Mouse (Mus musculus) embryonic facial prominence, embryonic 12.5 days (tissue): ENCODE measurements around the gene Relt. TPM values are rescaled to one million over a fixed set of nuclear protein-coding genes. Genes with fewer than 3 reads are reported as not detected.

Experiments used
- ATAC-seq: fragments of 200-750 bp; cut with Nextera tagmentation; 2 replicates; pipeline ENCODE4 v1.8.0; 2017; ENCODE audit not compliant: insufficient number of reproducible peaks, insufficient read depth, low FRiP score, low TSS enrichment
- H3K27ac ChIP-seq: fragments of 300-500 bp; sonication (generic); 2 replicates; pipeline ENCODE4 v1.5.1; 2016; ENCODE audit warnings: mild to moderate bottlenecking
- H3K27me3 ChIP-seq: fragments of 300-500 bp; sonication (generic); 2 replicates; pipeline ENCODE4 v1.6.1; 2016; ENCODE audit warnings: mild to moderate bottlenecking, moderate library complexity
- H3K36me3 ChIP-seq: fragments of 300-500 bp; sonication (generic); 2 replicates; pipeline ENCODE4 v1.6.1; 2016; ENCODE audit warnings: mild to moderate bottlenecking
- H3K4me1 ChIP-seq: fragments of 300-500 bp; sonication (generic); 2 replicates; pipeline ENCODE4 v1.6.1; 2016
- H3K4me2 ChIP-seq: fragments of 300-500 bp; sonication (generic); replicated peaks from 2 replicates; pipeline ENCODE4 v1.6.1; 2016; ENCODE audit warnings: mild to moderate bottlenecking, moderate library complexity
- H3K4me3 ChIP-seq: fragments of 300-500 bp; sonication (generic); 2 replicates; pipeline ENCODE4 v1.5.1; 2016; ENCODE audit warnings: mild to moderate bottlenecking
- H3K9ac ChIP-seq: fragments of 300-500 bp; sonication (generic); 2 replicates; pipeline ENCODE4 v1.6.1; 2016; ENCODE audit warnings: mild to moderate bottlenecking, moderate library complexity
- H3K9me3 ChIP-seq: fragments of 300-500 bp; sonication (generic); 2 replicates; pipeline ENCODE4 v1.6.1; 2016; ENCODE audit warnings: mild to moderate bottlenecking, moderate library complexity
- WGBS: fragments of 180-500 bp; shearing (Covaris S2); methylation state at CpG from one replicate; pipeline ENCODE4 v1.1.7; 2016; 5-methylcytosine and 5-hydroxymethylcytosine counted together
- polyA plus RNA-seq: library from polyadenylated mRNA; unstranded; fragments of >200 nt; fragmentation: Nextera tagmentation; extraction: Ambion mirVana; gene quantifications from 2 replicates; pipeline ENCODE4 v1.2.1, GENCODE M21; 2016

The Relt gene
- 3.4 and 4.1 TPM in 2 replicates for polyA plus RNA-seq

- Histone ChIP-seq H3K9me3 (no peaks in the 10 kb centered on the region), H3K9ac (peak within 1 kb of the TSS; percentile 61), H3K4me1 (peaks cover 21% of the 10 kb centered on the region), H3K27me3 (no peaks in the 10 kb centered on the region; the same call in 1 of the 2 replicates), H3K4me2 (peak within 1 kb of the TSS; percentile 98), H3K27ac (peak within 1 kb of the TSS; percentile 43; the same call in 1 of the 2 replicates), H3K36me3 (no peaks in the 10 kb centered on the region), H3K4me3 (peak within 1 kb of the TSS; percentile 70)
- peak; percentile 84 for ATAC-seq
- under 1% methylated on average over 84 of the region's 91 CpGs for WGBS
These were observed at the start of gene Relt for GRCm38 (mm10) chr7:100862828-100863638. Relt (minus strand) TSS chr7:100863446.

- Histone ChIP-seq H3K27ac (peak overlapping the region; percentile 50; the same call in 1 of the 2 replicates), H3K4me2 (no peak overlapping the region), H3K36me3 (peaks cover 33% of the 10 kb centered on the region), H3K27me3 (no peaks in the 10 kb centered on the region), H3K9ac (no peak overlapping the region), H3K4me3 (no peak overlapping the region), H3K4me1 (peaks cover 46% of the 10 kb centered on the region), H3K9me3 (no peaks in the 10 kb centered on the region)
- 48% methylated on average over 9 of the region's 9 CpGs for WGBS
- ATAC-seq, result no peak
These were observed 48.5 kb upstream of the Relt start for GRCm38 (mm10) chr7:100911791-100912190.

DNA sequence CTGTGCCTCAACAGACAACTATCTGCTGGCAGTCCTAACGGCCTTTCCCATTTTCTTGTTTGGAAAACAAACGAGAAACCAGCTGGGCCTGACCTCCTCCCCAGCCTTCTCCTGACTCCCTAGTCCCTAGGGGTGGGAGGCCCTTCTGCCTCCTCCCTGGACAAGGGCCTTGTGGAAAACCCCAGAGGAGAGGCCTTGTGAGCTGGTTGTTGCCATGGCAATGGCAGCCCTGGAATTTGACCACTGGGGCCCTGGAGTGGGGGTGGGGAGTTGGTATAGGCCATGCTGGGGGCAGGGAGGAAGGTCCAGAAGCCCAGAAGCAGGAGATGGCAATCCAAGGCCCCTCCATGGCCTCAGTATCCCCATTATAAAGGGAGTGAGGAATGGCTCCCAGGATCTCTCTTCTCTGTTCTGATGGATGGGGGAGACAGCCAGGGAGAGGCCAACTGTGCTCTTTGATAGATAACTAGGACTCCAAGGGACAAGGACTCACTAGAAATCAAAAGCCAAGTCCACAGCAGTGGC is 48.1 kb upstream of the Relt start:
- no peak for ATAC-seq
- peak overlapping the region; percentile 11; the same call in 1 of the 2 replicates for H3K4me2 ChIP-seq
- peaks cover 45% of the 10 kb centered on the region for H3K4me1 ChIP-seq
- no peaks in the 10 kb centered on the region for H3K27me3 ChIP-seq
- H3K9ac ChIP-seq, result no peak overlapping the region
- no peaks in the 10 kb centered on the region for H3K9me3 ChIP-seq
- 18% methylated on average over 2 of the region's 2 CpGs for WGBS
- H3K36me3 ChIP-seq, result peaks cover 29% of the 10 kb centered on the region
- H3K27ac ChIP-seq, result peak overlapping the region; percentile 50
- no peak overlapping the region for H3K4me3 ChIP-seq

DNA sequence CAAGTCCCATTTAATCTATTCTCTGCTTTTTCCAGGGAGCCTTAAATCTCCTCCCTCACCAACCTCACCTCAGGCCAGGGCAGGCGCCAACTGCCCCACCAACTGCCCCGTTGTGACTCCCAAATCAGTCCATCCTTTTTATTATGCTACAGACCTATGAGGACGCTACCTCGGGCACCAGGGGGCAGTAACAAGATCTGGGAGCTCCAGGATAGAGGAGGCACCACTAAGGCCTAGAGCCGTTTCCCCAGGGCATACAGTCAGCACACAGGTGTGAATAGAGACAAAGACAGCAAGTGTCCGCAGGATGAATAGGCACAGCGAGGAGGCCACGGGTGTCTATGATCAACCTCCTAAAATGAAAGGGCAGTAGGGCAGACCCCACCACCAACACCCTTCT is 45.3 kb upstream of the Relt start:
- H3K9me3 ChIP-seq, result no peaks in the 10 kb centered on the region
- no peaks in the 10 kb centered on the region for H3K27me3 ChIP-seq
- peaks cover 45% of the 10 kb centered on the region for H3K4me1 ChIP-seq
- H3K9ac ChIP-seq, result no peak overlapping the region
- H3K36me3 ChIP-seq, result peaks cover 28% of the 10 kb centered on the region
- ATAC-seq, result no peak
- H3K27ac ChIP-seq, result peak overlapping the region; percentile 82
- no peak overlapping the region for H3K4me3 ChIP-seq
- 55% methylated on average over 8 of the region's 8 CpGs for WGBS
- no peak overlapping the region for H3K4me2 ChIP-seq

GRCm38 (mm10) chr7:100908061-100908460 is 44.8 kb upstream of the Relt start:
- Histone ChIP-seq H3K27me3 (no peaks in the 10 kb centered on the region), H3K4me2 (peak overlapping the region; percentile 28; the same call in 1 of the 2 replicates), H3K27ac (peak overlapping the region; percentile 82), H3K4me1 (peaks cover 45% of the 10 kb centered on the region), H3K36me3 (peaks cover 23% of the 10 kb centered on the region), H3K4me3 (no peak overlapping the region), H3K9me3 (no peaks in the 10 kb centered on the region), H3K9ac (0 out of 2 replicates have a peak overlapping the region, but pooled peaks have one; percentile 1)
- 83% methylated on average over 8 of the region's 8 CpGs for WGBS
- no peak for ATAC-seq

DNA sequence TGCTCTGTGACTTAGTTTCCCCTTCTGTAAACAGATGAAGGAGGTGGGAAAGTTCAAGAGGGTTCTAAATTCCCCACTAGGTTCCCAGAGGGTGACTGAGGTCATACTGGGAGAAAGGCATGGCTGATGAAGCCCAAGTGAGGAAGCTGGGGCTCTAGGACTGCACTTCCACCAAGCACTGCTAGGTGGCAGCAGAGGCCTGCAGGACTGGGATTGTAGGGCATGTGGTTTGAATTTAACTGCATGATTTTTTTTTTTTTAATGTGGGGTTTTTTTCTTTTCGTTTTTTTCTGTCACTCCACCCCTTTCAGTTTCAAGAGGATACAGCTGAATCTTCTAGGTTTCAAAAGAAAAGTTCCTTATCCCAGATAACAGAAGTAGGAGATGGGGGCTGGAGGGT is 44.0 kb upstream of the Relt start:
- no peak overlapping the region for H3K4me3 ChIP-seq
- H3K4me2 ChIP-seq, result peak overlapping the region; percentile 28
- peaks cover 43% of the 10 kb centered on the region for H3K4me1 ChIP-seq
- 0% methylated on average over 1 of the region's 1 CpGs for WGBS
- H3K9ac ChIP-seq, result no peak overlapping the region
- peak overlapping the region; percentile 82 for H3K27ac ChIP-seq
- no peak for ATAC-seq
- H3K27me3 ChIP-seq, result no peaks in the 10 kb centered on the region
- H3K36me3 ChIP-seq, result peaks cover 18% of the 10 kb centered on the region
- no peaks in the 10 kb centered on the region for H3K9me3 ChIP-seq

- no peaks in the 10 kb centered on the region for H3K27me3 ChIP-seq
- no peak overlapping the region for H3K4me3 ChIP-seq
- ATAC-seq, result no peak
- H3K9ac ChIP-seq, result no peak overlapping the region
- no peak overlapping the region for H3K27ac ChIP-seq
- no peak overlapping the region for H3K4me2 ChIP-seq
- H3K4me1 ChIP-seq, result peaks cover 33% of the 10 kb centered on the region
- no peaks in the 10 kb centered on the region for H3K9me3 ChIP-seq
- H3K36me3 ChIP-seq, result peaks cover 22% of the 10 kb centered on the region
- 94% methylated on average over 10 of the region's 10 CpGs for WGBS
These were observed 43.0 kb upstream of the Relt start for GRCm38 (mm10) chr7:100906029-100906789.

GRCm38 (mm10) chr7:100905037-100905436 is 41.8 kb upstream of the Relt start:
- peaks cover 22% of the 10 kb centered on the region for H3K36me3 ChIP-seq
- no peaks in the 10 kb centered on the region for H3K27me3 ChIP-seq
- 88% methylated on average over 7 of the region's 7 CpGs for WGBS
- H3K4me3 ChIP-seq, result no peak overlapping the region
- ATAC-seq, result no peak
- no peak overlapping the region for H3K4me2 ChIP-seq
- no peaks in the 10 kb centered on the region for H3K9me3 ChIP-seq
- H3K27ac ChIP-seq, result no peak overlapping the region
- peaks cover 24% of the 10 kb centered on the region for H3K4me1 ChIP-seq
- H3K9ac ChIP-seq, result no peak overlapping the region

GRCm38 (mm10) chr7:100904612-100905011 is 41.4 kb upstream of the Relt start:
- no peak overlapping the region for H3K4me2 ChIP-seq
- no peaks in the 10 kb centered on the region for H3K9me3 ChIP-seq
- peaks cover 18% of the 10 kb centered on the region for H3K36me3 ChIP-seq
- H3K4me1 ChIP-seq, result peaks cover 20% of the 10 kb centered on the region
- WGBS, result 89% methylated on average over 5 of the region's 5 CpGs
- H3K4me3 ChIP-seq, result no peak overlapping the region
- H3K9ac ChIP-seq, result no peak overlapping the region
- no peaks in the 10 kb centered on the region for H3K27me3 ChIP-seq
- no peak for ATAC-seq
- no peak overlapping the region for H3K27ac ChIP-seq

- no peaks in the 10 kb centered on the region for H3K9me3 ChIP-seq
- 80% methylated on average over 9 of the region's 9 CpGs for WGBS
These were observed 39.3 kb upstream of the Relt start for GRCm38 (mm10) chr7:100902451-100903137.

DNA sequence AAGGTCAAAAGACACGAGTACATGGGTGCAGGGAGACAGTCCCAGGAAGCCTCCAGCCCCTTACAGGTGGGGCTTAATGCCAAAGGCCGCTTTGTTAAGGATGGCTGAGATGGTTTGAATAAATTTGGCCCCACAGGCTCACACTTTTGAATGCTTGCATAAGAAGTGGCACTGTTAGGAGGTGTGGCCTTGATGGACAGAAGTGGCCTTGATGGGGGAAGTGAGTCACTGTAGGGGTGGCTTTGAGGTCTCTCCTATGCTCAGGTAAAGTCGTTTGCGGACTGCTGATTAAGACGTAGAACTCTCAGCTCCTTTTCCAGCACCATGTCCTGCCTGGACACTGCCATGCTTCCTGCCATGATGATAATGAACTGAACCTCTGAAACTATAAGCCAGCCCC is 34.6 kb upstream of the Relt start:
- H3K4me3 ChIP-seq, result no peak overlapping the region
- no peak for ATAC-seq
- WGBS, result 81% methylated on average over 5 of the region's 5 CpGs
- H3K27me3 ChIP-seq, result no peaks in the 10 kb centered on the region
- no peak overlapping the region for H3K4me2 ChIP-seq
- H3K4me1 ChIP-seq, result peaks cover 25% of the 10 kb centered on the region
- H3K27ac ChIP-seq, result no peak overlapping the region
- H3K9ac ChIP-seq, result no peak overlapping the region
- H3K9me3 ChIP-seq, result no peaks in the 10 kb centered on the region
- H3K36me3 ChIP-seq, result peaks cover 16% of the 10 kb centered on the region; the same call in 1 of the 2 replicates

More at GRCm38 (mm10) chr7:100902451-100903137, 39.3 kb upstream of the Relt start:
- no peak overlapping the region for H3K4me3 ChIP-seq
- no peak overlapping the region for H3K27ac ChIP-seq
- H3K36me3 ChIP-seq, result peaks cover 18% of the 10 kb centered on the region; the same call in 1 of the 2 replicates
- H3K4me1 ChIP-seq, result peaks cover 2% of the 10 kb centered on the region
- no peak for ATAC-seq
- H3K27me3 ChIP-seq, result no peaks in the 10 kb centered on the region
- no peak overlapping the region for H3K4me2 ChIP-seq
- no peak overlapping the region for H3K9ac ChIP-seq
